Mouse (Mus musculus): ENCODE measurements around the gene Nudt17.
"Not testable (repeated sequence)": the region's sequence is repeated elsewhere in the genome, so short reads cannot be mapped to it uniquely, and the experiment has no call there.

The Nudt17 gene

GRCm38 (mm10) chr3:96671519-96671918 lies 36.8 kb downstream of the Nudt17 start:
- DNase-seq (ENCODE audit: low spot score in 2 of 2) = no peak

- DNase-seq (ENCODE audit: low spot score in 2 of 2) = peak; percentile 75 to 86
Measured at GRCm38 (mm10) chr3:96669727-96670468, 38.5 kb downstream of the Nudt17 start, which contains the start of gene Ankrd35. Ankrd35 (plus strand) TSS chr3:96670131.

GRCm38 (mm10) chr3:96668424-96669067 lies 39.8 kb downstream of the Nudt17 start:
- no peak for DNase-seq (ENCODE audit: low spot score in 2 of 2)

- no peak for DNase-seq (ENCODE audit: low spot score in 2 of 2)
Measured at GRCm38 (mm10) chr3:96667316-96667715, 41.0 kb downstream of the Nudt17 start.

- no peak for DNase-seq (ENCODE audit: low spot score in 2 of 2)
Measured at GRCm38 (mm10) chr3:96666916-96667315, 41.4 kb downstream of the Nudt17 start.

GRCm38 (mm10) chr3:96665732-96666363 lies 42.5 kb downstream of the Nudt17 start:
- not testable (repeated sequence) for DNase-seq (ENCODE audit: low spot score in 2 of 2)

- peak; percentile 39 to 58 for DNase-seq (ENCODE audit: low spot score in 2 of 2)
Measured at GRCm38 (mm10) chr3:96663432-96664239, 44.7 kb downstream of the Nudt17 start.

GRCm38 (mm10) chr3:96662731-96663316 lies 45.5 kb downstream of the Nudt17 start:
- no peak for DNase-seq (ENCODE audit: low spot score in 2 of 2)

GRCm38 (mm10) chr3:96660901-96661300 lies 47.5 kb downstream of the Nudt17 start:
- DNase-seq (ENCODE audit: low spot score in 2 of 2) = no peak

All from natural killer cell, adult 2 months (primary cell).